Mouse (Mus musculus): ENCODE measurements around the gene Sypl. TPM values are rescaled to one million over a fixed set of nuclear protein-coding genes. Genes with fewer than 3 reads are reported as not detected.

Gene Sypl
- total and polyA plus RNA-seq, 3 experiments = 13.3 to 110 (median 52.8) TPM

GRCm38 (mm10) chr12:33003339-33003965 lies 49.8 kb downstream of the Sypl start:
- no peak overlapping the region for H3K27ac ChIP-seq (ENCODE audit: control insufficient read depth, low read depth, low read length)
- no peak overlapping the region for H3K9ac ChIP-seq (ENCODE audit: control insufficient read depth, low read depth, low read length, poor library complexity, severe bottlenecking)
- no peak overlapping the region for H3K4me3 ChIP-seq (ENCODE audit: control insufficient read depth in 1 of 2, insufficient read depth in 1 of 2, low read depth in 2 of 2, low read length in 2 of 2)
- TF ChIP-seq NELFE (IDR thresholded peaks at IDR 0.05; ENCODE audit: low read depth, low read length) = no peak
- no peak for TF ChIP-seq MAZ (IDR thresholded peaks at IDR 0.05; ENCODE audit: low read depth, low read length)
- TF ChIP-seq POLR2A (IDR thresholded peaks at IDR 0.05; ENCODE audit: control insufficient read depth in 1 of 2, insufficient read depth in 1 of 2, low read depth in 1 of 2, low read length in 2 of 2, poor library complexity in 1 of 2) = no peak
- no peak for TF ChIP-seq NRF1 (IDR thresholded peaks at IDR 0.05; ENCODE audit: insufficient read depth, low read depth, low read length, poor library complexity, severe bottlenecking)
- TF ChIP-seq CTCF (IDR thresholded peaks at IDR 0.05 in 2 of 3, conservative IDR thresholded peaks at IDR 0.05 in 1 of 3; ENCODE audit: control insufficient read depth in 1 of 3, insufficient read depth in 1 of 3, low read depth in 2 of 3, low read length in 3 of 3, poor library complexity in 1 of 3, severe bottlenecking in 1 of 3) = no peak
- TF ChIP-seq ZNF384 (IDR thresholded peaks at IDR 0.05; ENCODE audit: low read depth, low read length) = no peak
- no peak for TF ChIP-seq EP300 (IDR thresholded peaks at IDR 0.05; ENCODE audit: low read depth in 1 of 2, low read length in 2 of 2)
- no peak for TF ChIP-seq JUND (IDR thresholded peaks at IDR 0.05; ENCODE audit: low read depth, low read length)
- no peak for TF ChIP-seq ELF1 (IDR thresholded peaks at IDR 0.05; ENCODE audit: low read depth, low read length)
- no peak for TF ChIP-seq MYC (IDR thresholded peaks at IDR 0.05; ENCODE audit: low read depth, low read length)
- TF ChIP-seq CHD1 (IDR thresholded peaks at IDR 0.05; ENCODE audit: low read depth, low read length) = no peak
- TF ChIP-seq TBP (IDR thresholded peaks at IDR 0.05; ENCODE audit: low read depth, low read length) = no peak
- no peak for TF ChIP-seq KAT2A (conservative IDR thresholded peaks at IDR 0.05; ENCODE audit: low read depth, low read length)
- no peak for TF ChIP-seq MXI1 (IDR thresholded peaks at IDR 0.05; ENCODE audit: low read depth, low read length)
- TF ChIP-seq UBTF (IDR thresholded peaks at IDR 0.05; ENCODE audit: borderline replicate concordance, insufficient read depth, low read depth, low read length) = no peak
- H3K4me1 ChIP-seq (ENCODE audit: control insufficient read depth in 1 of 2, insufficient read depth in 2 of 2, low read length in 2 of 2) = no peaks in the 10 kb centered on the region
- no peaks in the 10 kb centered on the region for H3K36me3 ChIP-seq (ENCODE audit: control insufficient read depth in 1 of 2, insufficient read depth in 2 of 2, low read length in 2 of 2)
- H3K79me2 ChIP-seq (ENCODE audit: control insufficient read depth, insufficient read depth, low read length, poor library complexity) = no peaks in the 10 kb centered on the region
- H3K9me3 ChIP-seq (replicated peaks; ENCODE audit: insufficient read depth, low read length) = no peaks in the 10 kb centered on the region
- DNase-seq (ENCODE audit: low read depth, low spot score) = no peak
- peaks cover 3 to 9% of the 10 kb centered on the region in 2 experiments for H3K27me3 ChIP-seq (ENCODE audit: control insufficient read depth in 1 of 2, insufficient read depth in 2 of 2, low read length in 2 of 2)

GRCm38 (mm10) chr12:33005858-33006257 lies 52.2 kb downstream of the Sypl start:
- Histone ChIP-seq H3K9me3 (replicated peaks; ENCODE audit: insufficient read depth, low read length) (no peaks in the 10 kb centered on the region), H3K27ac (ENCODE audit: control insufficient read depth, low read depth, low read length) (no peak overlapping the region), H3K79me2 (ENCODE audit: control insufficient read depth, insufficient read depth, low read length, poor library complexity) (no peaks in the 10 kb centered on the region), H3K36me3 (ENCODE audit: control insufficient read depth in 1 of 2, insufficient read depth in 2 of 2, low read length in 2 of 2) (no peaks in the 10 kb centered on the region), H3K4me1 (ENCODE audit: control insufficient read depth in 1 of 2, insufficient read depth in 2 of 2, low read length in 2 of 2) (no peaks in the 10 kb centered on the region), H3K27me3 (ENCODE audit: control insufficient read depth in 1 of 2, insufficient read depth in 2 of 2, low read length in 2 of 2) (peaks cover 3 to 11% of the 10 kb centered on the region in 2 experiments), H3K9ac (ENCODE audit: control insufficient read depth, low read depth, low read length, poor library complexity, severe bottlenecking) (no peak overlapping the region), H3K4me3 (ENCODE audit: control insufficient read depth in 1 of 2, insufficient read depth in 1 of 2, low read depth in 2 of 2, low read length in 2 of 2) (no peak overlapping the region)
- DNase-seq (ENCODE audit: low read depth, low spot score) = no peak
- TF ChIP-seq TAL1 (IDR thresholded peaks at IDR 0.05; ENCODE audit: low read length) = no peak
- TF ChIP-seq GABPA (IDR thresholded peaks at IDR 0.05; ENCODE audit: low read depth, low read length) = no peak
- TF ChIP-seq POLR2AphosphoS2 (IDR thresholded peaks at IDR 0.05; ENCODE audit: low read length) = no peak
- TF ChIP-seq BHLHE40 (IDR thresholded peaks at IDR 0.05; ENCODE audit: borderline replicate concordance, low read depth, low read length) = no peak
- TF ChIP-seq ZC3H11A (IDR thresholded peaks at IDR 0.05; ENCODE audit: low read depth, low read length) = no peak
- no peak for TF ChIP-seq MYB (IDR thresholded peaks at IDR 0.05; ENCODE audit: low read depth, low read length)
- no peak for TF ChIP-seq POLR2A (IDR thresholded peaks at IDR 0.05; ENCODE audit: control insufficient read depth in 1 of 2, insufficient read depth in 1 of 2, low read depth in 1 of 2, low read length in 2 of 2, poor library complexity in 1 of 2)
- no peak for TF ChIP-seq NRF1 (IDR thresholded peaks at IDR 0.05; ENCODE audit: insufficient read depth, low read depth, low read length, poor library complexity, severe bottlenecking)
